Mouse (Mus musculus) lung, embryonic 16.5 days (tissue): ENCODE measurements around the gene Atg4d. TPM values are rescaled to one million over a fixed set of nuclear protein-coding genes. Genes with fewer than 3 reads are reported as not detected.
"Not testable (repeated sequence)": the region's sequence is repeated elsewhere in the genome, so short reads cannot be mapped to it uniquely, and the experiment has no call there.

Experiments
- ATAC-seq: fragments of 200-750 bp; cut with Nextera tagmentation; 2 replicates; pipeline ENCODE4 v1.8.0; 2017; ENCODE audit warnings: low read depth, mild to moderate bottlenecking, moderate library complexity
- H3K27ac ChIP-seq: fragments of 300-500 bp; sonication (generic); 2 replicates; pipeline ENCODE4 v1.5.1; 2014; ENCODE audit warnings: mild to moderate bottlenecking, control low read depth, low read length
- H3K27me3 ChIP-seq: fragments of 300-500 bp; sonication (generic); 2 replicates; pipeline ENCODE4 v1.6.1; 2014; ENCODE audit warnings: low read depth, low read length, mixed read lengths; ENCODE audit not compliant: control insufficient read depth, insufficient read depth
- H3K36me3 ChIP-seq: fragments of 300-500 bp; sonication (generic); 2 replicates; pipeline ENCODE4 v1.6.1; 2014; ENCODE audit warnings: low read length; ENCODE audit not compliant: control insufficient read depth, insufficient read depth
- H3K4me1 ChIP-seq: fragments of 300-500 bp; sonication (generic); replicated peaks from 2 replicates; pipeline ENCODE4 v1.6.1; 2014; ENCODE audit warnings: low read length, mixed read lengths; ENCODE audit not compliant: control insufficient read depth, insufficient read depth
- H3K4me2 ChIP-seq: fragments of 300-500 bp; sonication (generic); 2 replicates; pipeline ENCODE4 v1.6.1; 2014; ENCODE audit warnings: low read depth, low read length, control low read depth
- H3K4me3 ChIP-seq: fragments of 300-500 bp; sonication (generic); 2 replicates; pipeline ENCODE4 v1.5.1; 2014; ENCODE audit warnings: mild to moderate bottlenecking, low read length, control low read depth
- H3K9ac ChIP-seq: fragments of 300-500 bp; sonication (generic); 2 replicates; pipeline ENCODE4 v1.6.1; 2014; ENCODE audit warnings: low read length, control low read depth
- H3K9me3 ChIP-seq: fragments of 300-500 bp; sonication (generic); 2 replicates; pipeline ENCODE4 v1.6.1; 2016; ENCODE audit warnings: low read length; ENCODE audit not compliant: control insufficient read depth
- WGBS: fragments of 180-500 bp; shearing (Covaris S2); extraction: QIAGEN DNeasy Blood & Tissue Kit; methylation state at CpG from one replicate; pipeline ENCODE4 v1.1.7; 2014; 5-methylcytosine and 5-hydroxymethylcytosine counted together
- polyA plus RNA-seq: library from polyadenylated mRNA; unstranded; fragments of >200 nt; fragmentation: Nextera tagmentation; extraction: Ambion mirVana; gene quantifications from 2 replicates; pipeline ENCODE4 v1.2.1, GENCODE M21; 2015

Atg4d gene
- 39.9 and 42.3 TPM in 2 replicates for polyA plus RNA-seq

- Histone ChIP-seq H3K27ac (peak within 1 kb of the TSS; percentile 91), H3K4me2 (peak within 1 kb of the TSS; percentile 80), H3K4me1 (peaks cover 20% of the 10 kb centered on the region), H3K9me3 (no peaks in the 10 kb centered on the region), H3K36me3 (peaks cover 25% of the 10 kb centered on the region), H3K4me3 (peak within 1 kb of the TSS; percentile 96), H3K27me3 (no peaks in the 10 kb centered on the region), H3K9ac (peak within 1 kb of the TSS; percentile 96)
- WGBS, result under 1% methylated on average over 49 of the region's 49 CpGs
- ATAC-seq, result peak; percentile 100
Measured at GRCm38 (mm10) chr9:21265000-21265561, at the start of gene Atg4d. Atg4d (plus strand) TSS chr9:21265293.

GRCm38 (mm10) chr9:21216050-21216841 is 48.8 kb upstream of the Atg4d start:
- Histone ChIP-seq H3K9ac (no peak overlapping the region), H3K27ac (no peak overlapping the region), H3K36me3 (no peaks in the 10 kb centered on the region), H3K9me3 (no peaks in the 10 kb centered on the region), H3K4me1 (peaks cover 4% of the 10 kb centered on the region; the same call in 1 of the 2 replicates), H3K27me3 (no peaks in the 10 kb centered on the region), H3K4me3 (no peak overlapping the region), H3K4me2 (no peak overlapping the region)
- no peak for ATAC-seq
- 59% methylated on average over 25 of the region's 25 CpGs for WGBS

GRCm38 (mm10) chr9:21219820-21220219 is 45.3 kb upstream of the Atg4d start:
- no peak overlapping the region for H3K27ac ChIP-seq
- H3K36me3 ChIP-seq, result no peaks in the 10 kb centered on the region
- no peak overlapping the region for H3K4me2 ChIP-seq
- no peaks in the 10 kb centered on the region for H3K27me3 ChIP-seq
- H3K4me3 ChIP-seq, result no peak overlapping the region
- 42% methylated on average over 3 of the region's 3 CpGs for WGBS
- no peak overlapping the region for H3K9ac ChIP-seq
- no peaks in the 10 kb centered on the region for H3K9me3 ChIP-seq
- H3K4me1 ChIP-seq, result peaks cover 4% of the 10 kb centered on the region; the same call in 1 of the 2 replicates
- no peak for ATAC-seq

DNA sequence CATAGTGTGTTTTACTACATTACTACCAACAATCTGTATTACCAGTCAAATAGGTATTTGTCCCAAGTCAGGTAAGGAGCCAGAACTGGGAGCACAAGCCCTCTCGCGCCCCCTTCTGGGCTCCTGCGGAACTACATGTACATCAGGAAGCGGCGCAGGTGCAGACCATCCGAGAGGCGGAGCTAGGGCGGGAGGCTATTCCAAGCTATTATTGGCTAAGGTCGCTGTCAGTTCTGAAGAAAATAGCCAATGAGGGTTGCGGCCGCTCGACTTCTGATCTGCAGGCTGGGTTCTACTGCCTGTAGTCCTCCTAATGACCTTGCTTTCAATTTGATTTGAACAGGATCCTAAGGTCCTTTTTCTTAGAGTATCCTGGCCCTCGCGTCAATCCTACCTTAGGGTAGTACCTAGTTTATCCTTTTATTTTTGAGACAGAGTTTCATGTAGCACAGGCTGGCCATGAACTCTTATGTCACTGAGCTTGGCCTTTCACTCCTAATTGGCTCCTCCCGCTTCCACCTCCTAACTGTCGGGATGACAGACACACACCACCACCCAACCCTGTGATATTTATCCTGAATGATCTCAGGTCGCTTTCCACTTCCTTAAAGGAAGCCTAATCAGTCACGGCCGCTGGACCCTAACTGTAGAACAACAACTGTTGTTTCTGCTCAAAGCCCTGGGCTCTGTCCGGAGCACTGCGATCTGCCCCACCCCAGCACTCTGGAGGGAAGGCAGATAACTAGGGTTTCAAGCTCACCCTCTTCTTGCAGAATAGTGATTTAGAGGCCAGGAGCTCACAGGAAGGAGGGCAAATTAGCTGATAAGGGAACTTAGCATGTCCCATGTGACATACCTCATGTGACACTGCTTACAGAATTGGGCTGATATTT is 44.4 kb upstream of the Atg4d start:
- peak overlapping the region; percentile 52 for H3K4me2 ChIP-seq
- H3K4me1 ChIP-seq, result peaks cover 9% of the 10 kb centered on the region; the same call in 1 of the 2 replicates
- no peak overlapping the region for H3K27ac ChIP-seq
- H3K27me3 ChIP-seq, result no peaks in the 10 kb centered on the region
- ATAC-seq, result peak; percentile 92
- 12% methylated on average over 21 of the region's 21 CpGs for WGBS
- peak overlapping the region; percentile 34 for H3K4me3 ChIP-seq
- peak overlapping the region; percentile 2; the same call in 1 of the 2 replicates for H3K9ac ChIP-seq
- H3K9me3 ChIP-seq, result no peaks in the 10 kb centered on the region
- H3K36me3 ChIP-seq, result no peaks in the 10 kb centered on the region

DNA sequence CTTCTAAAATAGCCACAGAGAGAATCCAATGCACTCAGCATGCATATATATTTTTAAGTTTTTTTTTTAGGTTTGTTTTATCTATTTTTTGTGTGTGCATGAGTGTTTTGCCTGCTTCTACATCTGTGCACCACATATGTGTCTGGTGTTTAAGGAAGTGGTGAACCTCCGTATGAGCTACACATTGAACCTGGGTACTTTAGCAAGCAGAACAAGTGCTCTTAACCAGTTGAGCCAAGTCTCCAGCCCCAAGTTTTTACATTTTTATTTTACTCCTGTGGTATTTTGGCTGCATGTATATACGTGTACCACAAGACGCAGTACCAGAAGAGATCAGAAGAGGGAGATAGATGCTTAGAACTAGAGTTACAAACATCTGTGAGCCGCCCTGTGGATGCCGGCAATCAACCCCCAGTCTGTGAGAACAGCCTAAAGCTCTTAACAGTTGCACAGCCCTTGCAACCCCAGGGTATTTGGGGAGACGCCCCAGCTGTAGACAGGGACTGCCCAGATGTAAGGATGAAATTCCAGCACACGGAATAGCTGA is 43.6 kb upstream of the Atg4d start:
- H3K4me1 ChIP-seq, result peaks cover 9% of the 10 kb centered on the region; the same call in 1 of the 2 replicates
- no peak overlapping the region for H3K9ac ChIP-seq
- ATAC-seq, result peak; percentile 60
- no peaks in the 10 kb centered on the region for H3K36me3 ChIP-seq
- no peak overlapping the region for H3K4me2 ChIP-seq
- 12% methylated on average over 7 of the region's 7 CpGs for WGBS
- no peak overlapping the region for H3K27ac ChIP-seq
- no peaks in the 10 kb centered on the region for H3K9me3 ChIP-seq
- no peaks in the 10 kb centered on the region for H3K27me3 ChIP-seq
- no peak overlapping the region for H3K4me3 ChIP-seq

- not testable (repeated sequence) for H3K4me3 ChIP-seq, H3K4me1 ChIP-seq, H3K27ac ChIP-seq, H3K9me3 ChIP-seq, H3K4me2 ChIP-seq, ATAC-seq, H3K36me3 ChIP-seq, H3K27me3 ChIP-seq, H3K9ac ChIP-seq
- 80% methylated on average over 1 of the region's 2 CpGs for WGBS
Measured at GRCm38 (mm10) chr9:21223490-21223889, 41.6 kb upstream of the Atg4d start.

DNA sequence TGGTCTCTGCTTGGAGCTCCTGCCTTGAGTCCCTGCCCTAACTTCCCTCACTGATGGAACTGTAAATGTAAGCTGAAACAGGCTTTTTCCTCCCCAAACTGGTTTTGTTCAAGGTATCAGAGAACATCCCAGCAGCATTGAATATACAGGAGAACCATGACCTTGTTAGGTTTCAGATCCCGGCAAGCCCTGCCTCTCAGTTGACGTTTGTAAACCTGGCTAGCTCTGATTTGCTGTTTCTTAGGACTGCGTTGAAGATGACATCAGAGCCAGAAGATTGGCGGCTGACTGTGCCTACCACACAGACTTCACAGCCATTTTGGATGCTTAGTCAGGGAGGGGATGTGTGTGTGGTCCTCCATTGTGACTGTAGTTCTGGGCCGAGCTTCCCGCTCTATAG is 41.2 kb upstream of the Atg4d start:
- Histone ChIP-seq H3K4me3 (no peak overlapping the region), H3K27me3 (no peaks in the 10 kb centered on the region), H3K27ac (no peak overlapping the region), H3K36me3 (no peaks in the 10 kb centered on the region), H3K4me2 (no peak overlapping the region), H3K9ac (no peak overlapping the region), H3K4me1 (peaks cover 9% of the 10 kb centered on the region; the same call in 1 of the 2 replicates), H3K9me3 (no peaks in the 10 kb centered on the region)
- WGBS, result 84% methylated on average over 6 of the region's 6 CpGs
- no peak for ATAC-seq

- ATAC-seq, result peak; percentile 27
- WGBS, result 20% methylated on average over 26 of the region's 26 CpGs
- no peak overlapping the region for H3K27ac ChIP-seq
- H3K36me3 ChIP-seq, result no peaks in the 10 kb centered on the region; the same call in 1 of the 2 replicates
- peak overlapping the region; percentile 60 for H3K4me2 ChIP-seq
- H3K4me3 ChIP-seq, result peak overlapping the region; percentile 42
- H3K9ac ChIP-seq, result peak overlapping the region; percentile 51; the same call in 1 of the 2 replicates
- peaks cover 9% of the 10 kb centered on the region; the same call in 1 of the 2 replicates for H3K4me1 ChIP-seq
- H3K9me3 ChIP-seq, result no peaks in the 10 kb centered on the region
- no peaks in the 10 kb centered on the region for H3K27me3 ChIP-seq
Measured at GRCm38 (mm10) chr9:21224576-21225414, 40.3 kb upstream of the Atg4d start.
